Mouse (Mus musculus): ENCODE measurements at regions not wholly inside any gene's neighbourhood (a gene's known extent, or its start where the extent isn't known, plus 50 kb on each side); places are given as distances from the start of the nearest gene placed in this dataset.

GRCm38 (mm10) chr8:91991542-91992452, 189.9 kb upstream of the Irx3 start:
- WGBS: 61% methylated on average over 25 of the region's 25 CpGs
- TF ChIP-seq POLR2A (IDR thresholded peaks at IDR 0.05; ENCODE audit: low read depth, low read length) (no peak), CTCF (conservative IDR thresholded peaks at IDR 0.05; ENCODE audit: insufficient read depth, insufficient read length, low read depth, low read length) (no peak)
- Histone ChIP-seq H3K4me3 (ENCODE audit: insufficient read depth, low read depth, low read length) (no peak overlapping the region), H3K36me3 (ENCODE audit: control insufficient read depth, insufficient read depth, low read length) (no peaks in the 10 kb centered on the region), H3K4me1 (ENCODE audit: control insufficient read depth, insufficient read depth, low read length) (no peaks in the 10 kb centered on the region), H3K27me3 (replicated peaks; ENCODE audit: control insufficient read depth, insufficient read depth, low read length) (no peaks in the 10 kb centered on the region), H3K27ac (ENCODE audit: insufficient read depth, low read depth, low read length) (no peak overlapping the region)
- DNase-seq: no peak

- WGBS: 49% methylated on average over 5 of the region's 5 CpGs
- Histone ChIP-seq H3K4me3 (ENCODE audit: insufficient read depth, low read depth, low read length) (no peak overlapping the region), H3K36me3 (ENCODE audit: control insufficient read depth, insufficient read depth, low read length) (no peaks in the 10 kb centered on the region), H3K4me1 (ENCODE audit: control insufficient read depth, insufficient read depth, low read length) (no peaks in the 10 kb centered on the region), H3K27me3 (replicated peaks; ENCODE audit: control insufficient read depth, insufficient read depth, low read length) (no peaks in the 10 kb centered on the region), H3K27ac (ENCODE audit: insufficient read depth, low read depth, low read length) (no peak overlapping the region)
- peak; percentile 30 for DNase-seq
- no peak for TF ChIP-seq POLR2A (IDR thresholded peaks at IDR 0.05; ENCODE audit: low read depth, low read length)
- TF ChIP-seq CTCF (conservative IDR thresholded peaks at IDR 0.05; ENCODE audit: insufficient read depth, insufficient read length, low read depth, low read length): no peak
Observed at GRCm38 (mm10) chr8:91990952-91991351, 189.1 kb upstream of the Irx3 start.

GRCm38 (mm10) chr8:91990048-91990447, 188.2 kb upstream of the Irx3 start:
- WGBS: 64% methylated on average over 3 of the region's 3 CpGs
- H3K27me3 ChIP-seq (replicated peaks; ENCODE audit: control insufficient read depth, insufficient read depth, low read length): no peaks in the 10 kb centered on the region
- peak; percentile 79 for DNase-seq
- no peaks in the 10 kb centered on the region for H3K36me3 ChIP-seq (ENCODE audit: control insufficient read depth, insufficient read depth, low read length)
- H3K4me1 ChIP-seq (ENCODE audit: control insufficient read depth, insufficient read depth, low read length): no peaks in the 10 kb centered on the region
- H3K4me3 ChIP-seq (ENCODE audit: insufficient read depth, low read depth, low read length): no peak overlapping the region
- peak overlapping the region; percentile 49; the same call in 1 of the 2 replicates for H3K27ac ChIP-seq (ENCODE audit: insufficient read depth, low read depth, low read length)
- TF ChIP-seq POLR2A (IDR thresholded peaks at IDR 0.05; ENCODE audit: low read depth, low read length) (no peak), CTCF (conservative IDR thresholded peaks at IDR 0.05; ENCODE audit: insufficient read depth, insufficient read length, low read depth, low read length) (no peak)

GRCm38 (mm10) chr8:91988866-91989633, 187.2 kb upstream of the Irx3 start:
- 74% methylated on average over 11 of the region's 11 CpGs for WGBS
- H3K4me3 ChIP-seq (ENCODE audit: insufficient read depth, low read depth, low read length): no peak overlapping the region
- TF ChIP-seq CTCF (conservative IDR thresholded peaks at IDR 0.05; ENCODE audit: insufficient read depth, insufficient read length, low read depth, low read length): no peak
- no peak for TF ChIP-seq POLR2A (IDR thresholded peaks at IDR 0.05; ENCODE audit: low read depth, low read length)
- H3K36me3 ChIP-seq (ENCODE audit: control insufficient read depth, insufficient read depth, low read length): no peaks in the 10 kb centered on the region
- no peaks in the 10 kb centered on the region for H3K4me1 ChIP-seq (ENCODE audit: control insufficient read depth, insufficient read depth, low read length)
- peak; percentile 81 for DNase-seq
- H3K27ac ChIP-seq (ENCODE audit: insufficient read depth, low read depth, low read length): peak overlapping the region; percentile 46
- no peaks in the 10 kb centered on the region for H3K27me3 ChIP-seq (replicated peaks; ENCODE audit: control insufficient read depth, insufficient read depth, low read length)

- DNase-seq: no peak
- no peaks in the 10 kb centered on the region for H3K36me3 ChIP-seq (ENCODE audit: control insufficient read depth, insufficient read depth, low read length)
- no peak overlapping the region for H3K27ac ChIP-seq (ENCODE audit: insufficient read depth, low read depth, low read length)
- TF ChIP-seq POLR2A (IDR thresholded peaks at IDR 0.05; ENCODE audit: low read depth, low read length): no peak
- TF ChIP-seq CTCF (conservative IDR thresholded peaks at IDR 0.05; ENCODE audit: insufficient read depth, insufficient read length, low read depth, low read length): no peak
- H3K4me1 ChIP-seq (ENCODE audit: control insufficient read depth, insufficient read depth, low read length): no peaks in the 10 kb centered on the region
- no peak overlapping the region for H3K4me3 ChIP-seq (ENCODE audit: insufficient read depth, low read depth, low read length)
- no peaks in the 10 kb centered on the region for H3K27me3 ChIP-seq (replicated peaks; ENCODE audit: control insufficient read depth, insufficient read depth, low read length)
- 38% methylated on average over 6 of the region's 6 CpGs for WGBS
Observed at GRCm38 (mm10) chr8:91987854-91988253, 186.0 kb upstream of the Irx3 start.

- H3K27me3 ChIP-seq (replicated peaks; ENCODE audit: control insufficient read depth, insufficient read depth, low read length): no peaks in the 10 kb centered on the region
- TF ChIP-seq CTCF (conservative IDR thresholded peaks at IDR 0.05; ENCODE audit: insufficient read depth, insufficient read length, low read depth, low read length) (no peak), POLR2A (IDR thresholded peaks at IDR 0.05; ENCODE audit: low read depth, low read length) (no peak)
- no peaks in the 10 kb centered on the region for H3K36me3 ChIP-seq (ENCODE audit: control insufficient read depth, insufficient read depth, low read length)
- no peak for DNase-seq
- no peaks in the 10 kb centered on the region for H3K4me1 ChIP-seq (ENCODE audit: control insufficient read depth, insufficient read depth, low read length)
- H3K27ac ChIP-seq (ENCODE audit: insufficient read depth, low read depth, low read length): no peak overlapping the region
- H3K4me3 ChIP-seq (ENCODE audit: insufficient read depth, low read depth, low read length): no peak overlapping the region
- WGBS: 81% methylated on average over 2 of the region's 2 CpGs
Observed at GRCm38 (mm10) chr8:91983171-91983570, 181.3 kb upstream of the Irx3 start.

Measured in kidney, adult 2 months (tissue).